Mouse (Mus musculus) erythroid progenitor cell, adult 5-6 weeks (primary cell): ENCODE measurements around the gene Txnrd2. TPM values are rescaled to one million over a fixed set of nuclear protein-coding genes. Genes with fewer than 3 reads are reported as not detected.

Source experiments
- ATAC-seq: replicated peaks from 2 replicates; pipeline ENCODE4 v1.8.0; 2016; ENCODE audit warnings: moderate number of reproducible peaks, mild to moderate bottlenecking, moderate TSS enrichment, inconsistent platforms; ENCODE audit not compliant: poor library complexity, low FRiP score, severe bottlenecking
- total RNA-seq, 2 experiments: library from RNA; stranded (forward) in 1 of 2; stranded (reverse) in 1 of 2; fragments of 150-400 nt in 1 of 2; fragments of 186-747, 209-891 nt in 1 of 2; gene quantifications; 2 replicates each; pipeline versions ENCODE4 v1.2.3 to v1.2.4; 2015 to 2017; ENCODE audit warnings: low replicate concordance in 2 of 2

Txnrd2 gene
- total RNA-seq, 2 experiments from 2014 or later = 217 to 221 TPM

DNA sequence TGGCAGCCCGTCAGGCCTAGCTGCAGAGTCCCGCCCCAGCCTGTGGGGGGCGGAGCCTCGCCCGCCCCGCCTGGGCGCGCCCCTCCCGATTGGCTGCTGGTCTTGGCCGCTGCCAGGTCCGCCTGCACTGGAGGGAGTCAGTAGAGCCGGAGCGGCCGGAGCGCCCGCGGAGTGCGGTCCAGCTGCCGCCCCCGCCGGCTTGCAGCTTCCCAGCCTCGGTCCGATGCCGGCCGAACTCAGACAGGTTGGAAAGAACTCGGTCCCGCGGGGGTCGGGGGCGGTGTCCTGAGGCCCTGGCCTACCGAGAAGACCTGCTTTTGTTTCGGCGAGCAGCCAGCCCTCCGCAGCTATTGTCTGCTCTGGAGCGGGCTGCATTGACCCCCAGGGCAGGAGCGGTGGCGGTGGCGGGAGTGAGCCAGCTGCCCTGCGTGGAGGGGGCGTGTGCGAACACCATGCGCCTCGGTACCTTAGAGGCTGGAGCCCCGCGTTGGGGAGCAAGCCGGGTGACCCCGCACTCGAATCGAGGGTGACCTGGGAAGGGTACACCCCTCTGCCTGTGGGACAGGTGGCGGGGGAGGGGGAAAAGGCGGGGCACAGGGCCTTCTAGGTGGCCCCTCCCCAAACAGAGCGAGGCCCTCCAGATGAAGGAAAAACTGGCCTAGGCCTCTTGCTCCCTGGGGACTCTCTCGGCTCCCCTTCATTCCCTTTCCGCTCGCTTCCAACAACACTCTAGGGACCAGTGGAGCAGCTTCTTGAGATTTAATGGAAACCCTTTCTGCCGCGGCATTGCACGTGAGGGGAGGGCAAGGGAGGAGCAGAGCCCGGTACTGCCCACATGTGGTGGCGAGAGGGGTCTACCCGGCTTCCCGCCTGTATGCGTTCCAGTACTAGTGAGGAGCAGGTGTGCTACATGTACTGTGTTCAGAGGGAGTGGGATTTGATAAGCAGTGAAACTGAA is 33.4 kb upstream of the Txnrd2 start:
- peak; percentile 95 for ATAC-seq

- ATAC-seq = no peak
Observed at GRCm38 (mm10) chr16:18393595-18393994, 32.6 kb upstream of the Txnrd2 start.

DNA sequence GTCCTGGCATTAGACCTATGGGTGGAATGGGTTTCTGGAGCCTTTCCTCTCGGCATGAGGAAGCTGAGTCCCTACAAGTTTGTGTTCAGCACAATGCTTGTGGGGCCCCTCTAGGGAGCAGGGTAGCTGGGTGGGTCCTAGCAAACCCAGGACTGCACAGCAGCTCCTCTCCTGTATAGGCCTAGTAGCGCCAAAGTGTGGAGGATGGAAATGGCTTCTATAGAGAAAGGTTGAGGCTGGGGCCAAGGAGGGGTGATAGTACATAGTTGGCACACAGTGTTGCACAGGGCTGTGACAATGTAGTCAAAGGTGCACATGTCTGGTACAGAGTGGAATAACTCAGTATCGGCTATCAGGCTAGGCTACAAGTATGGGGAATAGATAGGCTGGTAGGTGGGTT is 32.1 kb upstream of the Txnrd2 start:
- no peak for ATAC-seq

DNA sequence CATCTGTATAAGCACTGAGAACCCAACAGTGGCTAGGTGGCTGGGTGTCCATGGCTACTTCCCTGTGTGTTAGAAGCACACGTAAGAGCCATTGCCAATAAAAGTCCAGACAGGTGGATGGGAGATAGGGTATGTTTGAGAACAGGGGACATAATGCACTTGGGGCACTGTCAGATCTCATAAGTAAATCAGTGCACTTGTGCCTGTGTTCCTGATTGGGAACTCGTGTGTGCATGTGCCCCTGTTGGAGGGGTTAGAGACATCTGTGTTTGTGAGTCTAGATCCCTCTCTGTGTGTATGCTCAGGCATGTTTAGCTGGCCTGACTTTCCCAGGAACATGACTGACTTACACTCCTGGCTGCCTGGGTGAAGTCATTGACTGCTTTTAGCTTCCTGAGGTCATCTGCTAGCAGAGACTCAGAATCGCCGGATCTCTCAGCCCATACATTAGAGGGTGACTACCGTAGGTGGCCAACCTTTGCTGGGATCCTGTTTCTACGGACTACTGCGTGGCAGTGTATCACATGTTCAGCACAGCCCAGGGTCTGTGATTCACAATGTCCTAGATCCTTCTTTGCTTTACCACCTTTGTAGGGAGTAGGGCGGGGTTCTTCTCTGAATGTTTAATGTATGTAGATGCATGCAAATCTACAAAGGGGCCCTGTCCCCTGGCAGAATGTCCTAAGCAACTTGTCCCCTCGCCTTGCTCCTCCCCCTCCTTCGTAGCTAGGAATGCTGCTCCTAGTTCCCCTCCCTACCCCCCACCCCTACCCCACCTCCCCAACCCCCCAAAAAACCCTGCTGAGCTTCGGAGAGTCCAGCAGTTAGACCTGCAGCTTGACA is 31.2 kb upstream of the Txnrd2 start:
- ATAC-seq = no peak

GRCm38 (mm10) chr16:18395620-18396036 is 30.6 kb upstream of the Txnrd2 start:
- no peak for ATAC-seq

- ATAC-seq = no peak
Observed at GRCm38 (mm10) chr16:18396201-18396600, 30.0 kb upstream of the Txnrd2 start.

DNA sequence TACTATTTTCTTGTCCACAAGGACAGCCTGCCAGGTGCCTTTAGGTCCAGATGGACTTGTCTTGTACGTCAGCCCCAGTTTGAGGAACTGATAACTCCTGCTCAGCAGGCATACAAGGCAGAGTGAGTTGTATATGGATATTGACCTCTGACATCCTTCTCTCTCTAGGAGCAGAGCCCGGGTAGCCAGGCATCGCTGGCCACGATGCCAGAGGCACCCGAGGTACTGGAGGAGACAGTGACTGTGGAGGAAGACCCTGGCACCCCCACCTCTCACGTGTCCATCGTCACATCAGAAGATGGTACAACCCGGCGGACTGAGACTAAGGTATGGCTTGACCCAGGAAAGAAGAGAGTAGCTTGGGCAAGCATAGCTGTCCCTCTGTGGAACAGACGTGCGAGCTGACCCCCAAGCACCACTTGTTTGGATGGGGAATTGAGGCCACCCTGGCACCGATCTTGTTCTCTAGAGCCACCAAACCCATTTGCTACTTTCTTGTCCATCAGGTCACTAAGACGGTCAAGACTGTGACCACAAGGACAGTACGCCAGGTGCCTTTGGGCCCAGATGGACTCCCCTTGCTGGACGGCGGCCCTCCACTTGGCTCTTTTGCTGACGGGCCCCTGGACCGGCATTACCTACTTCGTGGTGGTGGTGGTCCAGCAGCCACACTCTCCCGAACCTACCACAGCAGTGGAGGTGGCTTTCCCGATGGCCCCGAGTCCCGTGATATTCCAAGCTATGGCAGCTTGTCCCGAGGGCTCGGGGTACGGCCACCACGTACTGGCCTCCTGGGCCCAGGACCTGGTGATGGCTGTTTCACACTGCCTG is 29.2 kb upstream of the Txnrd2 start:
- ATAC-seq = no peak

- ATAC-seq = no peak
Observed at GRCm38 (mm10) chr16:18400028-18400427, 26.2 kb upstream of the Txnrd2 start.

- ATAC-seq = no peak
Observed at GRCm38 (mm10) chr16:18400472-18401216, 25.5 kb upstream of the Txnrd2 start.

GRCm38 (mm10) chr16:18403285-18403684 is 22.9 kb upstream of the Txnrd2 start:
- no peak for ATAC-seq

DNA sequence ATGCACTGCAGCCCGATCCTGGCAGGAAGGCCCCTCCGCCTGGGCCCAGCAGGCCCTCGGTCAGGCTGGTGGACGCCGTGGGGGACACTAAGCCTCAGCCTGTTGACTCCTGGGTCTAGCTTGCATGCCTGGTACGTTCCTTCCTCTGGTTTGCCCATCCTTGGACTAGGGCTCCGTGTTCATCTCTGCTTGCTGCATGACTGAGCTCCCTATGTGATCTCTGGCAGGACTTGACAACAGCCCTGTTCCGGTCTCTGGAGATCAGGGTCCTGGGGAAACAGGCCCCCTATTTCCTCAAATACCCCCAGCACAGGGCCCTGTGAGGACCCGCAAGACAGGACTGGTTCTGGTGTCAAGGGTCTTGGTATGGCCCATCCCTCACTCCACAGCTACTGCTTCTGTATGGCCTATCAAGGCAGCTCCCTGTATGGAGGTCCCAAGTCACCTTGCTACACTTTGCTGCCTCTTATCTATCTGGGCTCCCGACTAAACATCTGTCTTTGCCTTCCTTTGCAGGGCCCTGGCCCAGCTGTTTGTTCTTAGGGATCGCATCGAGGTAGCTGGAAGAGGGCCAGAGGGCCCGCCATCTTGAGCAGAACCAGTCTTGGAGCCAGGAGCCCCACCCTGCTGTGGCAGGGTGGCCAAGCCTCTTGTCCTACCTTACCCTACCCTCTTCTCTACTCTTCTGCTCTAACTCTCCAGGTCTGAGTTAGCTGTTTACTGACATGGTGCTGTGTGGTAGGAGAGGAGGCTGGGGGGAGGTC is 20.9 kb upstream of the Txnrd2 start:
- peak; percentile 80 for ATAC-seq

DNA sequence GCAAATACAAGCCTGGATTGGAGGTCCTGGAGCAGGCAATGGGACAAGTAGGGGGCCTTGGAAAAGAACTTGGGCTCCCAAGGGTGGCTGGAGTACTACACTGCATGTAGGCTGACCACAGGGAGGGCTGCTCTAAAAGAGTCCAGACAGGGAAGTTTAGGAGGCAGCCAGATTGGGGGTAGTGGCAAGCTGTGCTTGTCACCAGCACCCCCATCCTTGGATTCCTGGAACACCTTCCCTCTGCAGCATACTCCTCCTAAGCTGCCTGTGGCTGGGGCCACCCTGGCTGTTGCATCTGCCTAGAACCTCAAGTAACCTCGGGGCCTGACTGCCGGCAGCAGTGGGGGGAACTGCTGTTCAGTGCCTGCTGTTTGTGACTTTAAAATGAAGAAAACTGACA is 20.3 kb upstream of the Txnrd2 start:
- no peak for ATAC-seq

DNA sequence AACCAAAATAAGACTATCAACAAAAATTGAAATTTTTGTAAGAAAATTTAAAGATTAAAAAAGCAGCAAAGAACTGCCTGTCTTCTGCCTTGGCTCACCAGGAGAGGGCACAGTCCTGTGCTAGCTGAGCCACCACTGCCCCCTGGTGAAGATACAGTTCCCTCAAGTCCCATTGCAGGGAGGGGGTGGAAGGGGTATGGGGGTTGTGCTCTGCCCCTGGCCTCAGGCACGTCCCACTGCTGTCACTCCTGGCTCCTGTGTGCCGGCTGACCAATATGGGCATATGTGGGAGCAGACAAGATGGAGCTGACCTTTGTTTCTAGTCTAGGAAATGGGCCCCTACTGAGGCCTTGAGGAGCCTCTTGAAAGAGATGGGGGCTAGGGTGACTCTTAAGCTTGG is 19.9 kb upstream of the Txnrd2 start:
- ATAC-seq = peak; percentile 68

- no peak for ATAC-seq
Observed at GRCm38 (mm10) chr16:18407912-18408311, 18.3 kb upstream of the Txnrd2 start.

DNA sequence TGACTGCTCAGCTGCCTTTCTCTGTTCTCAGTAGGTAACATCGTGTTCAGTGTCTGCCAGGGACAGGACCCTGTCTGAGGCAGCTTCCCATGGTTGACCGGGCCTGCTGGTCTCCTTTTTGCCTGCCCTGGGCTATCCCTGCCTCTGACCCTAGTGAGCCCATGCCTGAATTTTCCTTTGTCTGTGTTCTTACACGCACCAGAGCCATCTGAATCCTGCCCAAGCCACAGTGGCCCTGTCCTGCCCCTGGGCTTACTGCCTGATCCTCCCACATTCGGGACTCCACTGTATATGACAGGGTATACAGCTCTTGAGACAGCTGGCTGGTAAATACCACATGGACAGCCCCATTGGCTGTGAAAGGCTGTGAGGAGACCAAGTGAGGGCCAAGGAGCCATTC is 16.4 kb upstream of the Txnrd2 start:
- no peak for ATAC-seq

DNA sequence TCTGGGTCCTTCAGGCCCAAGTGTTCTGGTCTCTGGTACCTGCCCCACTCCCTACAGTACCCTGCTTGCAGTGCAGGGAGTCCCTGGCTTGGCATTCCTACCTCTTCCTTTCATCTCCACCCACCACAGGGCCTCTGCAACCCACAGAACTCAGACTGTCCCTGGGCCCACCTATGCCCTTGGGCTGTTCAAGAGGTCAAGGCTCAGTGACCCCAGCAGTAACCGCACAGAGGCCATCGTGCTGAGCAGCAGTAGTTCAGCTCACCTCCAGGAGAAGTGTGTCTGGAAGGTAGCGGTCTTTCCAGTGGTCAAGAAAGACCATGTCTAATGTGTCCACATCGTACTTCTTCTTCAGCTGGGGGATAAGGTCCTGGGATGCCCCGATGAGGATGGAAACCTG is 15.8 kb upstream of the Txnrd2 start:
- no peak for ATAC-seq

- ATAC-seq = no peak
Observed at GRCm38 (mm10) chr16:18411026-18411649, 15.0 kb upstream of the Txnrd2 start.
